Mouse (Mus musculus) c-Kit-positive CD71-negative TER-119-negative erythroid progenitor cells, embryonic 14.5 days (primary cell): Measurements from ENCODE around the gene Ly86.

Experiments
- DNase-seq: peaks from one replicate; pipeline ENCODE4 v3.0.0-alpha.2; 2013; ENCODE audit warnings: low read depth

The Ly86 gene

DNA sequence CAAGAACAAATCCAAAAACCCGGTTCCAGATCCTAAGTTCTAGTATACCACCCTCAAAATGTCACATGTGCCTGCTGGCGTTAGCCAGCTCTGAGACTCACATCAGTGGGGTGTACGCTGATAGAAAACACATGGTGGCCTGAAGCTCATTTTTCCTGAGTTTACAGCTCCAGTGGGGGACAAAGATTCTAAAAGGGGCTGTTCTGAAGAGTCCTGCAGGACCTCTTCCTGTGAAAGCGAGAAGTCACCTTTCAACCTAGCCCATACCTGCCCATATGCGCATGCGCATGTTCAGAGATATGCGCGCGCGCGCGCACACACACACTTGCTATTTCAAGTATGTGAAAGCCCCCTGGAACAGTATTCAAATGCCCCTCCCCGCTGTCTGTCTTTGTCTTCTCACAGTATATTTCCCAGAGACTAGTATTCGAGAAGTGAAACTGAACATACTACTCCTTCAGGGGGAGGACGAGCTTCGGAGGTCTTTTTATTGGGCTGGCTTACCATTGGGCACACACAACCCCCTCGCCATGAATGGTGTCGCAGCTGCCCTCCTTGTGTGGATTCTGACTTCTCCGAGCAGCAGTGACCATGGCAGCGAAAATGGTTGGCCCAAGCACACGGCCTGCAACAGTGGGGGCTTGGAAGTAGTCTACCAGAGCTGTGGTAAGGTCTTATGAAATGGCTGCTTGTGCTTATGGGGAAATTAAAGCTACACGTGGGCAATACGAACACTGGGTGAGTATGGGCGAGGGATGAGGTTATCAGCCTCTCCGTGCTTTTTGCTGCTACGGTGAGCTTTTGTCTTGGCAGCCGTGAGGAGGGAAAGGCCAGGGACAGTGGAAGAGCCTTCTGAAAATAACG lies at the start of gene Ly86:
Ly86 (plus strand) TSS at position 300 of the 864 bp plus-strand sequence.
- DNase-seq, result no peak

DNA sequence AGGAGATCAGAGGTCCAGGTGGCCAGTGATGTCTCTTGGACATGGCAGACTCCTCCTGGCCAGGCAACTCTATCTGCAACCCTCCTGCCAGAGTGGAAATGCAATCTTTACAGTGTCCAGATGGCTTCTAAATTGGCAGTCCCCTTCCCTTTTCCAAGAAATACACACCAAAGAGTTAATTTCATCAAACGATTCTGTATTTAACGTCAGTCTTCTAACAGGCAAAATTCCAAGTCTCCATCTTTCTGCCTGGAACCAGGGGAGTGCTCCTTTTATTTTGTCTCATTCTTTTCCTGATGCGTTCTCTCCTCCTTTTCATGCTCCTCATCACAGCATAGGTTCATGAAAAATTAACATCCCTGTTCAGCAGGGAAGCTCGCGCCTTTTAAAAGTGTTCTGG lies 47.1 kb upstream of the Ly86 start:
- DNase-seq, result no peak

DNA sequence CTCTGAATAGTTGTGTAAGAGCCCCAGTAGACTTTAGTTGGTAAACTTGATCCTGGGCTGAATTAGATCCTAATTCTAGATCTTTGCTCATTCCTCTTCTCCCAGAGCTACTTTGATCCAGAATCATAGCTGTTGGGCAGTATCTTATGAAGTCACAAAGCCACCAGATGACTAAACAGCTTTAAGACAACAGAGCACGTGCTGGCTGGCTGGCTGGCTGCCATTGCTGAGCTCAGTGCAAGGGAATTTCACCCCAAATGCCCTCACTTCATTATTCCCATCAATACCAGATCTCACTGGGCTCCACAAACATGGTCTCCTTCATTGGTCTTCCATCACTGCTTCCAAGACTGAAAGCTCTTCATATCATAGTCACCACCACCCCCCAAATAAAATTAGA lies 46.2 kb upstream of the Ly86 start:
- DNase-seq, result no peak

GRCm38 (mm10) chr13:37302877-37303276 lies 42.1 kb upstream of the Ly86 start:
- no peak for DNase-seq

DNA sequence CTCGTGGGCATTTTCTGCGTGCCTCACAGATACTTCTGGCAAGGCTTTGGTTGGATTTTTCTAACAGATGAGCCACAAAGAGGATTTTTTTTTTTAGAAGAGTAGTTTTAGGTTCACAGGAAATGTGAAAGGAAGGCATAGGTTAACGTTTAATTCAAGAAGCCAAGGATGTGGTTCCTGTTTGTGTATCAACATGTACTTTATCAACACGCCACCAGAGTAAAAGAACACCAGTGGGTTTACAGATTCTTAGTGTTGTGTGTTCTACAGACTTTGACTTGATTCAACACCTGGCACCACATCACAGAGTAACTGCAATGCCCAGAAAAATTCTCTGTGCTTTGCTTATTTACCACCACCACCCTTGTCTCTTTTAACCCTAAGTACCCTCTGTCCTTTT lies 37.0 kb upstream of the Ly86 start:
- DNase-seq, result no peak

- no peak for DNase-seq
Observed at GRCm38 (mm10) chr13:37309296-37309695, 35.7 kb upstream of the Ly86 start.

- no peak for DNase-seq
Observed at GRCm38 (mm10) chr13:37310331-37310730, 34.7 kb upstream of the Ly86 start.

DNA sequence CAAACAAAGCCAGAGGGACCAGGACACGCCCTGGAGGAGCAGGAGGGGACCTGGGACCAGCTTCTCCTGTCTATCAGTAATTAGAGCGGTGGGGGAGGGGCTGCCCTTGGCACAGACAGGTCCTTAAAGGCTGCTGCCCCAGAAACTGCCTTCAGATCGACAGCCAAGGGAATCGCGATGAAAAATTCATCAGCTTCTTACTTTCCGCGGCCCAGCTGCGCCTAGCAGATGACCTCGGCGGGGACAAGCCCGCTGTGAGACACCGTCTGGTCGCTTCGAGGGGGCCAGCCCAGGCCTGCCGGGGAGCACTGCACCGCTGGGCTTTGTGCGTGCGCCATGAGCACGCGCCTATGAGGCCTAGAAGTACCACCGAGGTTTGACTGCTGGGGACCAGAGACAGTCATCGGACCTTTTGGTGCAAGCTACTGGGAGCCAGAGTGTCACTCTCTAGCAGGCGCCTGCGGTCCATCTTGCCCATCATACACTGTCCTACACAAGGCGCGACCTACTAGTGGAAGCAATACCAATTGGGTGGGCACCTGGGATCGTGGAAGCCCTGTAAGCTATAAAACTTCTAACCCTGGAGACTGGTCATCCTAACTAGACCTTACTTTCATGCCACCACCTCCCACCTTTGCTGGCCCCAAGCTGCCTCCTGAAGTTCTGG lies 33.3 kb upstream of the Ly86 start:
- DNase-seq, result no peak

DNA sequence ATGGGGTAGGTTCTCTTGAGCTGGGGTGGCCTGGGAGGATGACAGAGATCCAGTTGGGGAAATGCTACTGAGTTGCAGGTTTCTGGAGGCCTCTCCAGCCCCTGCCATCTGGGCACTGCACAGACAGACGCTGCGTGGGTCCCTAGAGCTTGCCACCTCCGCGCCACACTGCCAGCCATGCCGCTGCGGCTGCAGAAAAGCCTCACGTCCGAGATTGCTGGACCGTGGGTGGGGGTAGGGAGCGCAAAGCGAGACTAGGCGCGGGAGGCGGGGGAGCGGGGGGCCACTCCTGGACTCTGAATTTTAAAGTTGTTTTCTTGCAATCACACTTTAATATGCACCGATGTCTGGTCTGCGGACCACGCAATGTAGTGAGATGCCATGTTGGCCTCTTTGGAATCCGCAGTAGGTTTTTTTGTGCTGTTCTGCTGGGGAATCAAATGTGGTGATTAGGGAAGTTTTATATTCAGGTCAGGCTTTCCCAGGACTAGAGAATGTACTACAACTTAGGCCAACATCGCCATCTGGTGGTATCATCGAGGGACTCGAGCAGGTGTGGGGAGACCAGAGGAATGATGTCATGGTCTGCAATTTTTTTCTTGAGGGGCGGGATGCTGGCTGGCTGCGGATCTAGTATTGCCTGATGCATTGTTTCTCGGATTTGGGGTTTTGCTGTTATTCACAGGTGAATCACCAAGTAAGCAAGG lies 32.6 kb upstream of the Ly86 start:
- peak; percentile 88 for DNase-seq

DNA sequence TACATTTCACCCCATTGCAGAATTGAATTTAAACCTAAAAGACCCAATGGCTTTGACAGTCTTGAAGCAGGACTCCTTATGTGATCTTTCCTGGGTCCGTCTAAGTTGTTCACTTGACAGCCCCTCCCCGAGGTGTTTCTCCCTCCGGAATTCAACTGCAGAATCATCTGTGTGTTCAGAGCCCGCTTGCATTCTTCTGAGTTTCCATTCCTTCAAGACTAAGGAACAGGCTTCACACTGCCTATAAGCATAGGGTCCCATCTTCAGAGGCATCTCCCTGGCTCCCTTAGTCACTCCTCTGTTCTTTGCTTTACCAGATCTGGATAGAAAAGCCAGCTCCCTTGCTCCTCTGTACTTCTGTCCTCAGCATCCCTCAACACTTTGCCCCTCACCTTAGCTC lies 32.1 kb upstream of the Ly86 start:
- no peak for DNase-seq

DNA sequence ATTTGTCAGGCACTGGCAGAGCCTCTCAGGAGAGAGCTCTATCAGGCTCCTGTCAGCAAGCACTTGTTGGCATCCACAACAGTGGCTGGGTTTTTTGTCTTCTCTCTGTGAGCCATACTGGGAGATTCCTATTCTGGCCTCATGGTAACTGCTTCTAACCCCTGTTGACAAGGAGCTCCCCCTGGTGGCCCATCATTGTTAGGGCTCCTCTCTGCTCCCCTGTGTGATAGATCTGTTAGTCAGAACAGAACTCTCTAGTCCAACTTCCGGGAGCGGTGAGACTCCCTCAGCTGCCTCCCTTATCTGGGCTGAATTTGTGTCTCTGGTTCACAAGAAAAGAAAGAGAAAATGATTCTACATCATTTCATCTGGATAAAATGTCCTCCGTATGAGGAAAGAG lies 19.5 kb upstream of the Ly86 start:
- peak; percentile 60 for DNase-seq

DNA sequence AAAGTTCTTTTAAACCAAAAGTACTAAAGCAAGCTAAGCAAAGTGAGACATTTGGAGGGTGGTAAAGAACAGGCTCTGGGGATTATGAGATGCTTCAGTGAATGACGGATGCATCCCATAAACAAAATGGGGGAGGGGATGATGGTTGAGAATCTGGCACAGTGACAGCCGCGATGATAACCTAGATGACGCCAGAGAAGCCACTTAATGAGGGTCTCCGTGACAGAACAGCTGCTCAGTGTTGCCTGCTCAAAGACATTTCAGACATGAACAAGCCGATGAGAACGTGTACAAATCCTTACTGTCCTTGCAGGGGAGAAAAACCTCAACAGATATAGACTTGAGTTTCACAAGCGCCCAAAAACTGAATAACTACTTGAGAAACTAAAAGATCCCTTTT lies 15.3 kb upstream of the Ly86 start:
- no peak for DNase-seq

- no peak for DNase-seq
Observed at GRCm38 (mm10) chr13:37330971-37331370, 14.0 kb upstream of the Ly86 start.

DNA sequence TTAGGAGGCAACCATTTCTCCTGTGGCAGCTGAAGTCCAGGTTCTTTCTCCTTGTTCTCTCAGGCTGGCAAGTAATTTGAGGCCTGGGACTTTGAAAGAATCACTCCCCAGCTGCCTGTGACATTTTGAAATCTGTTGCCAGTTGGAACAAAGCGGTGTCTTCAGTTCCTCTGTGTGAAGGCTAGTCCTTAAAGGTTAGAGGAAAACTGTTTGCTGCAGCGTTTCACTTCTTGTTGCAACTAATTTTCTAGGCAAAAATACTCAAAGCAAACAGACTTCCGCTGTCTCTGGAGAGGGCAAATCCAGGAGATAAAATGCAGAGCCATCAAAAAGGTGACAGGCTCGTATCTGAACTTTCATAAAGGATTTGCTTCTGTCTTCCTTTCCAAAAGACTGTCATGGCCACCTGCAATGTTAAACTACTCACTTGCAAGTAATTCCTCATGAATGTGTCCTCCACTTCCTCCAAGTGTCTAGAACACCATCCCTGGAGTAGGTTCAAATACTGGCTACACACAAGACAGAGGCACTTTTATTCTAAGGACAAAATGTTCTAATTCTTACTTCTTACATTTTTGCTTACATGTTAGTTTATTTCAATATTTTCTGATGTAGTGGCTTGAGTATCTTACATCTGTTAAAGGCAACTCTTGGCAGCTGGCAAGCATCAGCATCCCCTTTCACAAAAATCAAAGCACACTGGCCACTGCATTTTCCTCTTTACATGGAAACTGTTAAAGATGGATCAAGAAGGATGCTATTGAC lies 12.0 kb upstream of the Ly86 start:
- no peak for DNase-seq

DNA sequence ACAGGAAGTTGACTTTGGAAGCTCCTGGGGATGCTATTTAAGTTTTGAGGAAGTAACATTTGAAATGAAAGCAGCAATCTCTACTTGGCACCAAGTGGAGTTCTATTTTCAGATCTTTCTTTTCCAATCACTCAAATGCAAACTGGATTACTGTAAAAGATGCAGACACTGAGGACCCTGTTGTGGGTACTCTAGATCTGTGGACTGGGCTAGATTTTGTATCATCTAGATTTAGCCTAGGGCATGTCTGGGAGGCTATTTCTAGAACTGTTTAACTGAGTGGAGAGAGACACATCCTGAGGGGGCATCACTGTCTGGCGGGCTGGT lies 11.5 kb upstream of the Ly86 start:
- DNase-seq, result no peak

DNA sequence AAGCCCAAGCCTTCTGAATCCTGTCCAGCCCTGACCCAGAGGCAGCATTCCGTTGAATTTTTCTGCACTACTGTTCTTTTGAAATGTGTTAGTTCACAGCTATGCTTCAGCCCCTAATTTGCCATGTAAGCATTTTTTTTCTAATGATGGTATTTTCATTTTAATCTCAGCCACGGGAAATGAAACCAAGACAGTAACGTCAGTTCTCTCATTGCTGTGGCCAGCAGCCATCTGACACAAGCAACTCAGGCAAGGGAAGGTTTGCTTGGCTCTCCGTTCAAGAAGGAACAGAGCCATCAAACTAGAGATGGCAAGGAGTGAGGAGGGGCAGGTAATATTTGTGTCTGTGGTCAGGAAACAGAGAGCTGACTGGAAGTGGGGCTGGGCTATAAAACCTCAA lies 7.7 kb upstream of the Ly86 start:
- DNase-seq, result no peak

DNA sequence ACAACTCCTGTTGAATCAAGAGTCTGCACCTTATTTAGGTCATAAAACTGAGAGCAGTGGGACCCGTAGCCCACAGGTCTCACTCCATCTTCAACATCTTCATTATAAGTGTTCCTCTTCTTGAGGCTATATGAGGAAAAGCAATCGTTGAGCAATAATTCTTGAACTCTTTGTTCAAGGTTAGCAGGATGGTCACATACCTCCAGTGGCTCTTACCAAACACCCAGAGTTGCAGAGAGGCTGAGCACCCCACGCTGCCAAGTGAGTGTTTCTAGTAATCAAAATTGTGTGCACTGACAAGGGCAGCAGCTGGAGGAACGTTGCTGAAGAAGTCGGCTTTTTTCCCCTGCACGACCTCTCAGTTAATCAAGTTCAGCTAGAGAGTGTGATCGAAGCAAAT lies 7.1 kb upstream of the Ly86 start:
- DNase-seq, result no peak

DNA sequence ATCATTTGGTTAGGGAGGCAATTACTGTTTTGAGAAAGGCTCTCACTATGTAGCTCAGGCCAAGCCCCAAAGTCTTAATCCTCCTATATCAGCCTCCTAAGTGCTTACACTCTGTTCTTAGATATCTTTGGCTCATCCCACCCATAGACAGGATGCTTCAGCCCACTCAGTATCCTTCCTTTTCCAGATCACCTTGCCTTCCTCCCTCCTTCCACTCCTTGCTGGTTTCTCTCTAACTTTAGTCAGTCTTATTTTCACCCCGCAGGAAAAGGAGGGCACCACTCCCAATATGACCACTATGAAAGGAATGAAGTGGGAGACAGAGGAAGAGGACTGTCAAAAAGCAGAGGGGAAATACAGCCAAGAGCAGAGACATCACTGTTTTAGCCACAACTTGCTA lies 2.2 kb upstream of the Ly86 start:
- DNase-seq, result no peak

- no peak for DNase-seq
Observed at GRCm38 (mm10) chr13:37345823-37346222, 815 bp downstream of the Ly86 start.

DNA sequence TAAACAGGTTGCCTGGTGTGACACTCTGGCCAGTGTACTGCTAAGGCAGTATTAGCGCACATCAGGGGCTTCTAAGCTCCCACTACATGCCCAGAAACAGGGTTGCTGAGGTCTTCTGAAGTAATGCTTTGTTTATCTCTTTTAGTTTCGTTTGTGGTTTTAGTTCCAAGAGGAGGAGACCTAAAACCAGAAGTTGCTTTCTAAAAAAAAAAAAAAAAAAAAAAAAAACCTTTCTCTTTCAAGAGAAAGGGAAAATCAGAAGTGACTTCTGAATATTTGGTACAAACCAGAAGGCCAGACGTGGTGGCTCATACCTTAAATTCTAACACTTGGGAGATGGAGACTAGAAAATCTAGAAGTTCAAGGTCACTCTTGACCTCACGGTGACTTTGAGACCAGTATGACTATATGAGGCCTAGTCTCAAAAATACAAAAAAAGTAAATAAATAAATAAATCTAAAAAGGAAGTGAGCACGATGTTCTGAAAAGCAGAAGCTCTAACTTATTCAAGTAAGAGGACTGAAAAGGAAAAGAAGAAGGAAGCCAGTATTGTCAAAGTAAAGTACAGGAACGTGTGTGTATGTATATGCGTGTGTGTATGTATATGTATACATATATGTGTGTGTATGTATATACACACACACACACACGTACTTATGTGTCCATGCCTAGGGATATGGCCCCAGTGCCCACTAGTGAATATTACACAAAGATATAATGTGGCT lies 3.0 kb downstream of the Ly86 start:
- DNase-seq, result no peak

GRCm38 (mm10) chr13:37349051-37349450 lies 4.0 kb downstream of the Ly86 start:
- no peak for DNase-seq

DNA sequence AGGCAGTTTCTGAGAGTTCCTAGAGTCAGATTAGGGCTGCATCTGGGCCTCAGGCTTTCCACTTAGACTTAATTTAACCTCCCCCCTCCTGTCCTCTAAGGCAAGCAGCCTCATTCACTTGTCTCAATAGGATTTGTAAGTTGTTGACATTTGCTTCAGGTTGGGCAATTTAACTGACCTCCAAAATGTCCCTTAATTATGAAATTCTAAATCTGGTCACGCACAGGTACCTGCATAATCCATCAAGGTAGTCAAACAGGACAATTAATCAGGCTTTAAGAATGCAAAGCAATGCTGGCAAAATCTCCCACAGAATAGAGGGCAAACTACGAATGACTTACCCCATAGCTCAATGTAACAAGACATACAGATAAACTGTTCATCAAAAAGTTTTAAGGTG lies 8.0 kb downstream of the Ly86 start:
- DNase-seq, result no peak
